Mouse (Mus musculus) cortical plate, adult 2 months (tissue): Measurements from ENCODE around the gene Ift46.

Experiments used
- CTCF ChIP-seq: fragments of 200-500 bp; IDR thresholded peaks from 2 replicates; pipeline ENCODE4 v1.5.1; 2011; ENCODE audit warnings: mild to moderate bottlenecking, control low read depth, low read length; ENCODE audit not compliant: insufficient read depth; ENCODE audit errors: extremely low read depth
- POLR2A ChIP-seq: fragments of 200-500 bp; IDR thresholded peaks from 2 replicates; pipeline ENCODE4 v1.6.1; 2011; ENCODE audit warnings: mild to moderate bottlenecking, low read length, control low read depth; ENCODE audit not compliant: insufficient read depth; ENCODE audit errors: extremely low read depth

DNA sequence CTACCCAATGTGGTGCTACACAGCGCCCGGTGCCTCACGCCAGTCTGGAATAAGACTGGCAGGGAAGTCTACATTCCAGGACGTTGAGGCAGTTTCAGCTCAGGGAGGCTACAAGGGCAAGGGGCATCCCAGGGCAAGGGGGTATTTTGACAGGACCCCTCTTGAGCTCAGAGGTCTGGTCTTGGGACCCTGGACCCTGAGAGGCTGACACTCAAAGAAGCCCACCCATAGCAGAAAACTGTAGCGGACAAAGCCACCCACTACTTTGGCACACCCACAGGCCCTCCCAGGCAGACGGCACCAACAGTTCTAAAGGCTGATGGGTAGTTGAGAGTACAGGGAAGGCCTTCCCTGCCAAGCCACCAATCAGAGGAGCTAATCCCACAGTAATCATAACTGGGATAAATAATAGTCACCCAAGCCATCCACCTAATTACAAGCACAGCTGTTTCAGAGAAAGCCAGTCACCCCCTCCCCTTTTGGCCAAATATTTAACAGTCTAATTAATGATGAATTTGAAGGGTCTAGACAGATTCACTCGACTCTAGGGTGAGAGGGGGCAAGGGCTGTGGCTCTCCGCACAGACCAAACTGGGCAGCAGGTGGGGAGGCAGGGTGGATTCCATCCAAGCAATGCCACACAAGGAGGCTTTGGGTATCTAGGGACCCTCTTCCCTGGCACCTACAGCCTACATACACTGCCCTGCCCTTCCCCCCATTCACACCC is 47.9 kb upstream of the Ift46 start:
- TF ChIP-seq POLR2A, result no peak
- TF ChIP-seq CTCF, result no peak
